Mouse (Mus musculus) liver, embryonic 14 days (tissue): Measurements from ENCODE around the gene Hp. TPM values are rescaled to one million over a fixed set of nuclear protein-coding genes. Genes with fewer than 3 reads are reported as not detected.

ENCODE experiments used
- polyA plus RNA-seq: library from polyadenylated mRNA; depleted of rRNA; stranded (reverse); fragments of >200 nt; gene quantifications from 2 replicates; pipeline ENCODE4 v1.2.3, GENCODE M21; 2012; rRNA removed

Gene Hp
- polyA plus RNA-seq = 29.3 and 34.5 TPM in 2 replicates

GRCm38 (mm10) chr8:109578900-109579301, at the start of gene Hp:
TSS of gene Hp (minus strand) at chr8:109579172.

GRCm38 (mm10) chr8:109614243-109615210, 35.6 kb upstream of the Hp start, which contains the start of gene Pkd1l3:
TSS of gene Pkd1l3 (plus strand) at chr8:109614517.

GRCm38 (mm10) chr8:109608271-109609152, 29.5 kb upstream of the Hp start, which contains the start of gene Dhodh:
TSS of gene Dhodh (minus strand) at chr8:109608673.

DNA sequence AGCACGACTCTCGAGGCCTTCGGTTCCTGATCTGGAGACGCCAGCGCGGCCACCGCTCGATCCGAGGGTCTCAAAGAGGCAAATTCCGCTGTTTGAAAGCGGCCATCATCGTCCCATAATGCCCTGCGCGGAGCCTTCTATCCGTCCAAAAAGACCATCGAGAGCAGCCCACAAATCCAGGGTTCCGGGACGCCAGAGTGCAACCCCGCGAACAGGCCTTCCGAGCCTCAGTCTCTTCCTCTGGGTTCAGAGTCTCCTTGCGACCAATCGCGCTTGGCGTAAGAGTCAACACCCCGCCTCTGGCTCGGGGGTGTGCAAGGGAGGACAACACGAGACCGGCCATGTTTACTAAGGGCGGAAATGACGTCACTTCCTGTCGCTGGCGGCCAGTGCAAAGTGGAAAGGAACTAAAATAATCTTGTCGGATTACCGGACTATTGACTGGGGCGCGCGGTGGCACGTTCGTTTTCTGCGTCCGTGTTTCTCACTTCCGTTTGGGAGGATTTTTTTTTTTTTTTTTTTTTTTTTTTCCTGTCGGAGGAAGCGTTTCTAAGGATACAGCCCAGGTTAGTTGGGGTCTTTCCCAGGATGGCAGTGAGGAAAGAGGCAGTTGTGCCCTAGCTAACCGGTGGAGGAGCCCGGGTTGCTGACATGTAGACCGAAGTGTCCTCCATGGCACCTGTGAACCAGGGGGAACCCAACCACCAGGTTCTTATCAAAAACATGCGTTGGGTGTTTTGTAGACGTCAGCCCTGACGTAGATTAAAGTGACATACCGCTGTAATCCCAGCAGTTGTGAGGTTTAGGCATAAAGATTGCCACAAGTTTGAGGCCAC, 13.3 kb downstream of the Hp start, which contains the start of the genes Dhx38 and Txnl4b:
TSS of gene Dhx38 (minus strand) at position 364 of the 836 bp plus-strand sequence.
TSS of gene Txnl4b (plus strand) at position 395 of the 836 bp plus-strand sequence.

Other genes starting within 250 kb of the Hp start
- not detected in 2 replicates for gene Pmfbp1, start 85.1 kb downstream of the Hp start, polyA plus RNA-seq
- 8.8 and 9.2 TPM in 2 replicates for gene Dhx38, start 13.3 kb downstream of the Hp start, polyA plus RNA-seq
- 1.9 and 2.6 TPM in 2 replicates for gene Txnl4b, start 13.3 kb downstream of the Hp start, polyA plus RNA-seq
- gene Dhodh, start 29.5 kb upstream of the Hp start, polyA plus RNA-seq = 11.6 and 12.5 TPM in 2 replicates
- 0.78 and 0.91 TPM in 2 replicates for gene Pkd1l3, start 35.3 kb upstream of the Hp start, polyA plus RNA-seq
- gene Ist1, start 114.1 kb upstream of the Hp start, polyA plus RNA-seq = 17.7 and 21.9 TPM in 2 replicates
- 4.6 TPM in 2 replicates for gene Zfp821, start 126.4 kb upstream of the Hp start, polyA plus RNA-seq
- gene Atxn1l, start 158.6 kb upstream of the Hp start, polyA plus RNA-seq = 2.6 and 2.9 TPM in 2 replicates
- 14.6 and 17.2 TPM in 2 replicates for gene Ap1g1, start 199.4 kb upstream of the Hp start, polyA plus RNA-seq